Mouse (Mus musculus) cerebellum, adult 11 months (tissue): ENCODE results near the gene H2-T22.

ENCODE experiments used
- DNase-seq: peaks from one replicate; pipeline ENCODE4 v3.0.0; 2022

Gene H2-T22

DNA sequence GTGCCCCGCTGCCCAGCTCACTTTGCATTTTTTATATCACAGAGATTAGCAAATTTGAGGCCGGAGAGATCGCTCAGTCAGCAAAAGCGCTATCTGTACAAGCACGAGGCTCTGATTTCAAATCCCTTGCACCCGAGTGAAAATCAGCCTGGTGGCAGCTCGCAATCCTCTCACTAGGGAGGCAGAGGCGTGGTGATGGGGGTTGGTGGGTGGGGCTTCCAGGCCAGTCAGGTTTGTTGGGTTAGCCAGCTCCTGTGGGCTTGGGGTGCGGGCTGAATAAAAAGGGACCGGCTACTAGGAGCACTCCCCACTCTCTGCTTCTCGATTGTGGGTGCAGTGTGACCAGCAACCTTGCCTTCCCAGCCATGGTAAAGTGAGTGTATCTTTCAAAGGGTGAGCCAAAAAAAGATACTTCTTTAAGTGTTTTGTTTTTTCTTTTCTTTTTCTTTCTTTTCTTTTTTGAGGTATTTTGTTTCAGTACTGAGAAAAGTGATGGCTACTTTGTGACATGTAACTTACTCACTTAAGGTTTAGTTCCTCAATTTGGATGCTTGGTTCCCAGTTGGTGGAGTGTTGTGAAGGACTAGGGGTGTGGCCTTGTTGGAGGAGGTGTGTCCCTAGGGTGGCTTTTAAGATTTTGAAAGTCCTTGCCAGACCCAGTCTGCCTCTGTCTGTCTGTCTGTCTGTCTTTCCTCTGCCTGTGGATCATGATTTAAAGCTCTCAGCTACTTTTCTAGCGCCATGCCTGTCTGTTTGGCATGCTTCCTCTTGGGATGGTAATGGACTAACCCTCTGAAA is 44.6 kb downstream of the H2-T22 start:
- no peak for DNase-seq

DNA sequence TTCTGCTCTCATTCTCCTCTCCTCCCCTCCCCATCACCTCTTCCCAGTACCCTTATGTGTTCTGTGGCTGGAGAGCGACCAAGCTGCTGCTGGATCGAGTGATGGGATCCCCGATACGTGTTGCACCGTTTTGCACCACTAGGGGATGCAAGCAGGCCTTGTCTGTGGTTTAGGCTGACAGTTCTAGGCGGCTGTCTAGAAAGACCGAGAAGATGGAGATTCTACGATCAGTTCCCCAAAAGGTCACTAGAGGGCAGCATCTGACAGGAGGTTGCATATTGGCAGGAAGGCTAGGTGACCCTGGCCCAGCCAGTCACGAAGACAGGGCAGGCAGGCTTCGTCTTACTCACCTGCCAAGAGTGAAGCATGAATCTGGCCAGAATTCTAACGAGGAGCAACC is 45.6 kb downstream of the H2-T22 start:
- DNase-seq, result peak; percentile 94

DNA sequence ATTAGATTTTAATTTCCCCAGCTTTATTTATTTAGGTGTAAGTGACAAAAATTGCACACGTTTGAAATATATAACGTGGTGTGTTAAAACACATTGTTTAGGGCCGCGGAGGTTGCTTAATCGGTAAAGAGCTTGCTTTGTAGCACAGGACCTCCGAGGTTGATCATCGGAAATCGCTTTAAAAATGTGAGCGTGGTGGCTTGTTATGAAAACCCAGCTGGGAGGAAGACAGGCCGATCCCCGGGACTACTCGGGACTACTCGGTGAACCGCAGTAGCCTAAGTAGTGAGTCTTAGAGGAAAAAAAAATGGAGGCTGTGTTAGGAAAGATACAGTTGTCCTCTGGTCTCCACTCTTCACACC is 47.7 kb downstream of the H2-T22 start:
- DNase-seq, result no peak

DNA sequence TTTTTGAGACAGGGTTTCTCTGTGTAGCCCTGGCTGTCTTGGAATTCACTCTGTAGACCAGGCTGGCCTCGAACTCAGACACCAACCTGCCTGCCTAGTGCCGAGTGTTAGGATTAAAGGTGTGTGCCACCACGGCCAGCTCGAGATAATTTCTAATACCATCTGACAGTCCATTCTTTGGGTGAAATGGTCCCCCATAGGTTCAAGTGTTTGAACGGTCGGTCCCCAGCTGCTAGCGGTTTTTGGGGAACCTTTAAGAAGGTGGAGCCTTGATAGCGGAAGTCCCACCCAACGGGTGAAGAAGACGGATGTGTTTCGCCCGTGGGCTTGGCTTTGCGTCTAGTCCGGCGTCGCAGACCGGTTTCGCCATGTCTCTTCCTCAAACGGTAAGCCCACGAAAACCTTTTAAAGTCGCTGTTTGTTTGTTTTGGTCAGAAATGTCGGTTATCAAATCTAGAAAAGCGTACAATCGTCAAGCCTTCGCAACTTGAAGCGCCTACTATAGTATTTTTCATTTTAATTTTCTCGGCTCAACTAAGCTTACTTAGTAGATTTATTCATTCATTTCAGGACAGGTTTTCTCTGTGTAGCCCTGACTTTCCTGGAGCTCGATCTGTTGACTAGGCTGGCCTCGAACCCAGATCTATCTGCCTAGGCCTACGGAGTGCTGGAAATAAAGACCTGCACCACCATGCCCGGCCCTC is 48.2 kb downstream of the H2-T22 start:
- peak; percentile 69 for DNase-seq

DNA sequence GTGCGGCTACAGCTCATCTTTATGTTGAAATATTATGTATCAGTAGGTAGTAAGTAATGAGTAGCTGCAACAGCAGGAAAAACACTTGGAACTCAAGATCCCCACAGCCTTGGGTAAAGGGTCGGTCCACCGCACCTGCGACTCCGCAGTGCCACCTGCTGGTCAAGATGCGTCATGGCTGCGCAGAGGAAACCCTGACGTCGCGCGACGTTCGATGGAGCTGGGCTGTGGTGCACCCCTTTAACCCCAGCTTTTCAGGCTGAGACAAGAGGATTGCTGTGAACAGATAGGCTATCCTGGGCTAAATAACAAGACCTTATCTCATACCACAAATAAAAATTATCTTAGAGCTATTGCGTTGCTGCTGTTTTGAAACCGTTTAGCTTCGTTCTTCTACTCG is 48.9 kb downstream of the H2-T22 start:
- DNase-seq, result peak; percentile 70

DNA sequence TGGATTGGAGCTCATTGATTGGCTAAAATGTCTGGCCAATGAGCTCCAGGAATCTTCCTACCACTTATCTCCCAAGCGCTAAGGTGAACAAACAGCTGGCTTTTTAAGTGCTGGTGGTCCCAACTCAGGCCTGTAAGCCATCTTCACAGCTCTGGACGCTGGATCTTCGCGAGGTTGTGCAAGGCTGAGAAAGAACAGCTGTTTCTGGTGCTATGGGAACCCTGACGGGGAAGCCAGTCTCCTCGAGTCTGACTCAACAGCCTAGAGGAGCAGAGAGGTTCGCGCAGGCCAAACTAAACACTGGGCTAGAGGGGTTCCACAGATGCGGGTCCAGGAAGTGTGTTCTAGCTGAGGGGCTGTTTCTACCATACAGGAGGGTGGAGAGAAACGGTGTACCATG is 50.8 kb downstream of the H2-T22 start:
- no peak for DNase-seq
